Mouse (Mus musculus): Measurements from ENCODE around the gene S100a2. TPM values are rescaled to one million over a fixed set of nuclear protein-coding genes. Genes with fewer than 3 reads are reported as not detected.

Gene S100a2
- polyA plus RNA-seq (2014; fragmentation: Illumina TruSeq; extraction: RNeasy Lipid Tissue Mini Kit (QIAGEN cat#74804)) = not detected

GRCm38 (mm10) chr3:90589947-90590346 is at the start of gene S100a2:
Gene S100a2, plus strand, starts transcription at chr3:90590247.

GRCm38 (mm10) chr3:90560008-90560628 is 29.9 kb upstream of the S100a2 start, which contains the start of gene S100a3:
Gene S100a3, plus strand, starts transcription at chr3:90560578.

DNA sequence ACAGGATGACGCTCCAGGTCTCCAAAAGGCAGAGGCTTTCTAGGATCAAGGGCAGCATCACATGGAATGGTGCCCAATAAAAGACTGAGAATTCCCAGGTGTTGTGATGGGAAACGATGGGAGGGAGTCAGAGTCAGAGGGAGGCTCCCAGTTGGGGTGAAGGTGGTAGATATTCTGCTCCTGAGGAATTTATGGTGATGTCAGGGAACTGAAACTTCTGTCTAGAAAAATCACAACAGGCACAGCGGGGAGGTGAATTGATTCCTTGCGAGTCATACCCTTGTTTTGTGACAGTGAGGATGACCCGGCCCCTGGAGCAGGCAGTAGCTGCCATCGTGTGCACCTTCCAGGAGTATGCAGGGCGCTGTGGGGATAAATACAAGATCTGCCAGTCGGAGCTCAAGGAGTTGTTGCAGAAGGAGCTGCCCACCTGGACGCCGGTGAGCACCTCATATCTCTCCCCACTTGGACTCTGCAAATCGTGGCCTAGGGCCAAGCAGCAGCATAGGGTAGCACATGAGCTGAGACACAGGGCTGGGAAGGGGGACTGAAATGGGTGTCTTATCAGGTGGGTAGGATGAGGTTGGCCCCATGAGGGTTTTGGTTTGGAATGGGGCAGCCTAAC is 11.6 kb downstream of the S100a2 start, which contains the start of gene Gm42674:
Gene Gm42674 (plus strand): TSS at position 419 of the 625 bp plus-strand sequence.

GRCm38 (mm10) chr3:90603623-90604022 is 13.6 kb downstream of the S100a2 start, which contains the start of gene S100a4:
Gene S100a4, plus strand, starts transcription at chr3:90603771.

DNA sequence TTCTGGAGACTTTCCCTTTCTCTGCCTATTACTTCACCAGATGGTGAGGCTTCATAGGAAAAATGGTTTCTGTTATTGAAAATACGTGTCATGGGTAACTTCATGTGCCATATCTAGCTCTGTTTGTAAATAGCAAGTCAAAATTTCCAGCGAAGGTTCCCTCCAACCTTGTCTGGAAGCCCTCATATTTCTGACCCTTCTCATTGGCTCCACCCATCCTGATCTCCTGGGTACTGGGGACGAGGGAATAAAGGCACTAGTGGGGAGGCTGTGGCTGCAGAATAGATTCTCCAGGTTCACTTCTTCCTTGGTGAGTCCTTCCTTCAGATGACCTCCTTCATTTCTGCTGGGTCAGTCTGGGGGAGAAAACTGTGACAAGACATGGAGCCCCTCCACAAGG is 18.2 kb downstream of the S100a2 start, which contains the start of gene S100a5:
Gene S100a5 (plus strand): TSS at position 301 of the 400 bp plus-strand sequence.

DNA sequence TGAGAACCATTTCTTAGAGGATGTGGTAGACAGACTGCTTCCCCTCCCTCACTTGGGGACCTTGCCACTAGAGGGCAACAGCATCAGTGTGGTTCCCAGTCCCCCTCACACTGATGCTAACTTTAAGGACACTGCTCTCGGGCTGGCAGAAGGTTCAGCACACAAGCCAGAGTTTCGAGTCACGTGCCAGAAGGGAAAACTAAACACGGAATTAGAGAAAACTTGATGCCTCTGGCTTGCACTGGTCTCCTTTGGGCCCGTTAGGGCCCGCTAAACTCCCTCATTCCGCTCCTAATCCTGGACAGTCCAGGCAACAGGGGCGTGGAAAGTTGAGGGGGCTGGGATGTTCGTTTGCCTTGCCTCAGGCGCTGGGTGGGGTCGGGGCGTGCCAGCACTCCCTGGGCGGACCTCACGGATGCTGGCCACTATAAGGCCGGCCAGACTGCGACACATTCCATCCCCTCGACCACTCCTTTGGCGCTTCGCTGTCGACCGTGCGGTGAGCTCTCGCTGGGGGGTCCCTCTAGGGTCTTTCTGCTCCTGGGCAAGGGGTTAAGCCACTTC is 22.8 kb downstream of the S100a2 start, which contains the start of gene S100a6:
Gene S100a6 (plus strand): TSS at position 155 of the 564 bp plus-strand sequence.

Other genes starting within 250 kb of the S100a2 start
- gene Slc27a3, start 200.3 kb upstream of the S100a2 start, polyA plus RNA-seq (2014; fragmentation: Illumina TruSeq; extraction: RNeasy Lipid Tissue Mini Kit (QIAGEN cat#74804)) = not detected
- gene Ints3, start 156.6 kb upstream of the S100a2 start, polyA plus RNA-seq (2014; fragmentation: Illumina TruSeq; extraction: RNeasy Lipid Tissue Mini Kit (QIAGEN cat#74804)) = 24.1 TPM
- gene Npr1, start 124.4 kb upstream of the S100a2 start, polyA plus RNA-seq (2014; fragmentation: Illumina TruSeq; extraction: RNeasy Lipid Tissue Mini Kit (QIAGEN cat#74804)) = 36.4 TPM
- gene Ilf2, start 114.1 kb upstream of the S100a2 start, polyA plus RNA-seq (2014; fragmentation: Illumina TruSeq; extraction: RNeasy Lipid Tissue Mini Kit (QIAGEN cat#74804)) = 94.7 TPM
- 154 TPM for gene Snapin, start 99.2 kb upstream of the S100a2 start, polyA plus RNA-seq (2014; fragmentation: Illumina TruSeq; extraction: RNeasy Lipid Tissue Mini Kit (QIAGEN cat#74804))
- 220 TPM for gene Chtop, start 80.7 kb upstream of the S100a2 start, polyA plus RNA-seq (2014; fragmentation: Illumina TruSeq; extraction: RNeasy Lipid Tissue Mini Kit (QIAGEN cat#74804))
- 29.9 TPM for gene S100a1, start 75.9 kb upstream of the S100a2 start, polyA plus RNA-seq (2014; fragmentation: Illumina TruSeq; extraction: RNeasy Lipid Tissue Mini Kit (QIAGEN cat#74804))
- gene S100a13, start 75.8 kb upstream of the S100a2 start, polyA plus RNA-seq (2014; fragmentation: Illumina TruSeq; extraction: RNeasy Lipid Tissue Mini Kit (QIAGEN cat#74804)) = 2.6 TPM
- not detected for gene S100a14, start 63.4 kb upstream of the S100a2 start, polyA plus RNA-seq (2014; fragmentation: Illumina TruSeq; extraction: RNeasy Lipid Tissue Mini Kit (QIAGEN cat#74804))
- 29.2 TPM for gene S100a16, start 53.0 kb upstream of the S100a2 start, polyA plus RNA-seq (2014; fragmentation: Illumina TruSeq; extraction: RNeasy Lipid Tissue Mini Kit (QIAGEN cat#74804))
- gene S100a3, start 29.7 kb upstream of the S100a2 start, polyA plus RNA-seq (2014; fragmentation: Illumina TruSeq; extraction: RNeasy Lipid Tissue Mini Kit (QIAGEN cat#74804)) = not detected
- gene Gm42674, start 11.7 kb downstream of the S100a2 start, polyA plus RNA-seq (2014; fragmentation: Illumina TruSeq; extraction: RNeasy Lipid Tissue Mini Kit (QIAGEN cat#74804)) = not detected
- 21.9 TPM for gene S100a4, start 13.5 kb downstream of the S100a2 start, polyA plus RNA-seq (2014; fragmentation: Illumina TruSeq; extraction: RNeasy Lipid Tissue Mini Kit (QIAGEN cat#74804))
- gene S100a5, start 18.3 kb downstream of the S100a2 start, polyA plus RNA-seq (2014; fragmentation: Illumina TruSeq; extraction: RNeasy Lipid Tissue Mini Kit (QIAGEN cat#74804)) = not detected
- 45.3 TPM for gene S100a6, start 22.6 kb downstream of the S100a2 start, polyA plus RNA-seq (2014; fragmentation: Illumina TruSeq; extraction: RNeasy Lipid Tissue Mini Kit (QIAGEN cat#74804))
- gene S100a7a, start 63.8 kb downstream of the S100a2 start, polyA plus RNA-seq (2014; fragmentation: Illumina TruSeq; extraction: RNeasy Lipid Tissue Mini Kit (QIAGEN cat#74804)) = not detected
- gene S100a8, start 78.7 kb downstream of the S100a2 start, polyA plus RNA-seq (2014; fragmentation: Illumina TruSeq; extraction: RNeasy Lipid Tissue Mini Kit (QIAGEN cat#74804)) = 6.4 TPM
- not detected for gene S100a9, start 105.5 kb downstream of the S100a2 start, polyA plus RNA-seq (2014; fragmentation: Illumina TruSeq; extraction: RNeasy Lipid Tissue Mini Kit (QIAGEN cat#74804))
- not detected for gene Pglyrp4, start 136.7 kb downstream of the S100a2 start, polyA plus RNA-seq (2014; fragmentation: Illumina TruSeq; extraction: RNeasy Lipid Tissue Mini Kit (QIAGEN cat#74804))
- gene Gm5849, start 187.6 kb downstream of the S100a2 start, polyA plus RNA-seq (2014; fragmentation: Illumina TruSeq; extraction: RNeasy Lipid Tissue Mini Kit (QIAGEN cat#74804)) = not detected

All from ovary, adult 10 weeks (tissue).